25 mouse cellular contexts compared by ENCODE assay signal in genomic region chr11:116541183-116541582, GRCm38 (mm10). TPM values are rescaled to one million over a fixed set of nuclear protein-coding genes. Genes with fewer than 3 reads are reported as not detected.
"Had no signal": no experiment of that assay in that cellular context is flagged by ENCODE, and none has a peak within 500 bp of the region (broad histone marks: within the 10 kb centered on the region; RNA-seq: fewer than 3 reads in every experiment).

No protein-coding gene starts in this region.

- H3K9me3 ChIP-seq: liver, embryonic 15.5 days; lung, embryonic 15.5 days; megakaryocyte, embryonic 14.5 days; midbrain, embryonic 13.5 days; midbrain, embryonic 15.5 days; neural tube, embryonic 13.5 days; neural tube, embryonic 15.5 days; stomach, embryonic 15.5 days had no signal

- DNase-seq: liver, postnatal 0 days; lung, adult 2 months; lung, postnatal 14 days; lung, postnatal 36 days; retina, postnatal 1 day; right cerebral cortex, adult 18-20 months; right cerebral cortex, postnatal 25 days; right cerebral cortex, postnatal 4 days; thymus, adult 18-20 months; thymus, postnatal 14 days; thymus, postnatal 36 days had no signal

- ATAC-seq: liver, postnatal 0 days; lung, postnatal 0 days; midbrain, embryonic 13.5 days; midbrain, embryonic 15.5 days had no signal

- H3K4me3 ChIP-seq: liver, embryonic 15.5 days; lung, embryonic 15.5 days; megakaryocyte, embryonic 14.5 days; midbrain, embryonic 13.5 days; midbrain, embryonic 15.5 days; neural tube, embryonic 13.5 days; neural tube, embryonic 15.5 days; stomach, embryonic 15.5 days had no signal

- H3K27ac ChIP-seq: lung, embryonic 15.5 days; macrophage; midbrain, embryonic 13.5 days; midbrain, embryonic 15.5 days; neural tube, embryonic 13.5 days; neural tube, embryonic 15.5 days; stomach, embryonic 15.5 days had no signal

- H3K4me2 ChIP-seq: liver, embryonic 15.5 days; lung, embryonic 15.5 days; midbrain, embryonic 11.5 days; midbrain, embryonic 13.5 days; midbrain, embryonic 15.5 days; neural tube, embryonic 13.5 days; neural tube, embryonic 15.5 days; stomach, embryonic 15.5 days had no signal

- H3K9ac ChIP-seq: liver, embryonic 15.5 days; liver, postnatal 0 days; lung, embryonic 15.5 days; midbrain, embryonic 13.5 days; midbrain, embryonic 15.5 days; neural tube, embryonic 13.5 days; neural tube, embryonic 15.5 days; stomach, embryonic 15.5 days had no signal

- H3K27me3 ChIP-seq: liver, embryonic 15.5 days; lung, embryonic 15.5 days; midbrain, embryonic 13.5 days; midbrain, embryonic 15.5 days; neural tube, embryonic 15.5 days; stomach, embryonic 15.5 days had no signal

- H3K4me1 ChIP-seq: lung, embryonic 15.5 days; midbrain, embryonic 13.5 days; midbrain, embryonic 15.5 days; neural tube, embryonic 13.5 days; neural tube, embryonic 15.5 days; stomach, embryonic 15.5 days had no signal

RNA-seq across cellular contexts. Expression of gene Aanat, which starts 45.0 kb away (rescaled TPM):
- polyA plus RNA-seq: liver, embryonic 15.5 days; liver, postnatal 0 days; lung, adult 2 months; lung, embryonic 15.5 days; lung, postnatal 0 days; macrophage; midbrain, embryonic 11.5 days; neural tube, embryonic 11.5 days; spleen, adult 2 months; thymus, postnatal 0 days had no signal
